Mouse (Mus musculus): ENCODE measurements around the gene Pde4dip. TPM values are rescaled to one million over a fixed set of nuclear protein-coding genes. Genes with fewer than 3 reads are reported as not detected.
A peak's percentile ranks its signal among the peaks of the same experiment; 100 is the strongest.

Gene Pde4dip
- polyA plus RNA-seq, 1 experiment from 2014 or later, result 22.8 TPM

- Histone ChIP-seq H3K36me3 (no peaks in the 10 kb centered on the region), H3K27me3 (ENCODE audit: low read depth, poor library complexity, severe bottlenecking) (no peaks in the 10 kb centered on the region), H3K27ac (peak overlapping the region; percentile 88), H3K9me3 (replicated peaks) (no peaks in the 10 kb centered on the region), H3K4me3 (peak overlapping the region; percentile 83), H3K4me1 (peaks cover 32% of the 10 kb centered on the region)
- DNase-seq (ENCODE audit: low spot score), result peak; percentile 37
- 10% methylated on average over 40 of the region's 40 CpGs for WGBS
These were observed 121.3 kb downstream of the Pde4dip start for GRCm38 (mm10) chr3:97767041-97767770.

GRCm38 (mm10) chr3:97766459-97766858 lies 122.0 kb downstream of the Pde4dip start:
- 66% methylated on average over 9 of the region's 9 CpGs for WGBS
- Histone ChIP-seq H3K36me3 (0 out of 2 replicates have a peak, but pooled peaks cover 4% of the 10 kb centered on the region), H3K4me1 (peaks cover 36% of the 10 kb centered on the region), H3K4me3 (peak overlapping the region; percentile 83), H3K27me3 (ENCODE audit: low read depth, poor library complexity, severe bottlenecking) (no peaks in the 10 kb centered on the region), H3K27ac (0 out of 2 replicates have a peak overlapping the region, but pooled peaks have one; percentile 6), H3K9me3 (replicated peaks) (no peaks in the 10 kb centered on the region)
- DNase-seq (ENCODE audit: low spot score), result peak; percentile 37

DNA sequence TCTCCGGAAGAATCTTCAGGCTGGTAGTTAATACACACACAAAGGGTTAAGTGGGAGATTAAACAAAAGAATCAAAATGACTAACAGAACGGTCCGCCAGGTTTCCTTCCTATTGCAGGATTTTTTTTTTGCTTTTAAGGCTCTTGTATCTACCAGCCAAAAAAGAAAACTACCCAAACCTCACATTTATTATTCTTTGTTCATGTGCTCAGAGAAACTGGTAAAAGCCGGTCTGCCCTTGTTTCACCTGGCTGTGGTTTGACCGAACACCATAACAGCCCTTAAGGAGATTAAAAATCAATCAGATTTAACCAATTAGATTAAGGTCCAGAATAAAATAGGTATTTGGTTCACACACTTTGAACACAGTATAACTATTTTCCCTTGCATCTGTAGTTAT lies 124.4 kb downstream of the Pde4dip start:
- no peaks in the 10 kb centered on the region for H3K9me3 ChIP-seq (replicated peaks)
- H3K4me1 ChIP-seq, result peaks cover 46% of the 10 kb centered on the region
- 0 out of 2 replicates have a peak, but pooled peaks cover 4% of the 10 kb centered on the region for H3K36me3 ChIP-seq
- 92% methylated on average over 5 of the region's 5 CpGs for WGBS
- no peak overlapping the region for H3K27ac ChIP-seq
- DNase-seq (ENCODE audit: low spot score), result no peak
- H3K4me3 ChIP-seq, result no peak overlapping the region
- H3K27me3 ChIP-seq (ENCODE audit: low read depth, poor library complexity, severe bottlenecking), result no peaks in the 10 kb centered on the region

GRCm38 (mm10) chr3:97761951-97762350 lies 126.6 kb downstream of the Pde4dip start:
- peaks cover 41% of the 10 kb centered on the region for H3K4me1 ChIP-seq
- H3K36me3 ChIP-seq, result peaks cover 18% of the 10 kb centered on the region
- H3K9me3 ChIP-seq (replicated peaks), result no peaks in the 10 kb centered on the region
- H3K27me3 ChIP-seq (ENCODE audit: low read depth, poor library complexity, severe bottlenecking), result no peaks in the 10 kb centered on the region
- 90% methylated on average over 6 of the region's 6 CpGs for WGBS
- no peak overlapping the region for H3K27ac ChIP-seq
- DNase-seq (ENCODE audit: low spot score), result no peak
- no peak overlapping the region for H3K4me3 ChIP-seq

GRCm38 (mm10) chr3:97761168-97761567 lies 127.3 kb downstream of the Pde4dip start:
- H3K36me3 ChIP-seq, result peaks cover 25% of the 10 kb centered on the region
- no peak for DNase-seq (ENCODE audit: low spot score)
- no peak overlapping the region for H3K4me3 ChIP-seq
- H3K9me3 ChIP-seq (replicated peaks), result no peaks in the 10 kb centered on the region
- no peak overlapping the region for H3K27ac ChIP-seq
- WGBS, result 93% methylated on average over 5 of the region's 5 CpGs
- H3K27me3 ChIP-seq (ENCODE audit: low read depth, poor library complexity, severe bottlenecking), result no peaks in the 10 kb centered on the region
- H3K4me1 ChIP-seq, result peaks cover 33% of the 10 kb centered on the region

DNA sequence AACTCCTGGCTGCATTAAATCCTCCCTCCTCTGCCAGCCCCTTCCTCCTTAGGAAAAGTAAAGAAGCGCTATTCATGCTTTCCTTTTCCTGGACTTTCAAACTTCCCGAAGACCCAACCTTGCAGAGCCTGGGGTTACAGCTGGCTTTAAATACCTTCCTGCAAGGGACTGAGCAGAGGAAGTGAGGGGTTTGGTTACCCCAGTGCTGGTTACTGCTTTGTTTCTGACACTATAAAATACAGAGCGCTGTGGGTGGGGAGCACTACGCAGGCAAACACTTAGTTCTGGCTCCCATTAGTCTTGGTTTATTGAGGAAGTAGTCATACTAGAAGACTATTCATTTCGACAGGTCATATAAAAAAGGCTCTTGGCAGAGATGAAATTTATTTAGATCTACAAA lies 128.7 kb downstream of the Pde4dip start:
- H3K4me1 ChIP-seq, result peaks cover 24% of the 10 kb centered on the region
- 61% methylated on average over 5 of the region's 5 CpGs for WGBS
- H3K36me3 ChIP-seq, result peaks cover 39% of the 10 kb centered on the region
- H3K4me3 ChIP-seq, result no peak overlapping the region
- DNase-seq (ENCODE audit: low spot score), result no peak
- peak overlapping the region; percentile 46; the same call in 1 of the 2 replicates for H3K27ac ChIP-seq
- no peaks in the 10 kb centered on the region for H3K27me3 ChIP-seq (ENCODE audit: low read depth, poor library complexity, severe bottlenecking)
- no peaks in the 10 kb centered on the region for H3K9me3 ChIP-seq (replicated peaks)

- Histone ChIP-seq H3K36me3 (peaks cover 62% of the 10 kb centered on the region), H3K27me3 (ENCODE audit: low read depth, poor library complexity, severe bottlenecking) (no peaks in the 10 kb centered on the region), H3K4me1 (peaks cover 18% of the 10 kb centered on the region), H3K4me3 (no peak overlapping the region), H3K9me3 (replicated peaks) (no peaks in the 10 kb centered on the region), H3K27ac (no peak overlapping the region)
- WGBS, result 95% methylated on average over 10 of the region's 10 CpGs
- DNase-seq (ENCODE audit: low spot score), result no peak
These were observed 131.0 kb downstream of the Pde4dip start for GRCm38 (mm10) chr3:97757501-97757900.

- Histone ChIP-seq H3K36me3 (peaks cover 68% of the 10 kb centered on the region), H3K4me3 (no peak overlapping the region)
- WGBS, result 92% methylated on average over 20 of the region's 20 CpGs
These were observed 132.0 kb downstream of the Pde4dip start for GRCm38 (mm10) chr3:97756283-97757074.

DNA sequence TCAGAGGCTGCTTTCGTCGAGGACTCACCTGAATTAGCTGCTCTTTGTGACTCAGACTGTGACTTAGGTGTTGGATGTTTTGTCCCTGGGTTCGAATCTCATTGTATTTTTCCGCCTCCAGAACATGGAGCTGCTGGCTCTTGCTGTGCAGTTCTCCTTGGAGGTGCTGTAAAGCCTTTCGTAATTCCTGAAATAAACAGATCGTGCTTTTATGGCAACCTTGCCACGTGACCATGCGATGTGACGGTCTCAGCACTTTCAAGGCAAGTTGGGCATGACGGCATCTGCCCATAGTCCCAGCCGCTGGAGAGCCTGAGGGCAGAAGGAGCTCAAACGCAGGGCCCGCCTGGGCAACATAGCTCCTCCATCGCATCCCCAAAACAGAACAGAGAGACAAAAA lies 133.1 kb downstream of the Pde4dip start:
- WGBS, result 92% methylated on average over 14 of the region's 14 CpGs
- H3K36me3 ChIP-seq, result peaks cover 79% of the 10 kb centered on the region
- DNase-seq (ENCODE audit: low spot score), result no peak

More at GRCm38 (mm10) chr3:97756283-97757074, 132.0 kb downstream of the Pde4dip start:
- Histone ChIP-seq H3K9me3 (replicated peaks) (no peaks in the 10 kb centered on the region), H3K27me3 (ENCODE audit: low read depth, poor library complexity, severe bottlenecking) (no peaks in the 10 kb centered on the region), H3K4me1 (peaks cover 14% of the 10 kb centered on the region), H3K27ac (no peak overlapping the region)
- DNase-seq (ENCODE audit: low spot score), result no peak

GRCm38 (mm10) chr3:97752901-97753300 lies 135.6 kb downstream of the Pde4dip start:
- Histone ChIP-seq H3K9me3 (replicated peaks) (no peaks in the 10 kb centered on the region), H3K36me3 (peaks cover 98% of the 10 kb centered on the region)
- WGBS, result 79% methylated on average over 3 of the region's 3 CpGs

More for the DNA sequence above, 133.1 kb downstream of the Pde4dip start:
- Histone ChIP-seq H3K27me3 (ENCODE audit: low read depth, poor library complexity, severe bottlenecking) (no peaks in the 10 kb centered on the region), H3K9me3 (replicated peaks) (no peaks in the 10 kb centered on the region), H3K4me3 (no peak overlapping the region), H3K27ac (no peak overlapping the region), H3K4me1 (peaks cover 14% of the 10 kb centered on the region)

GRCm38 (mm10) chr3:97751566-97751965 lies 136.9 kb downstream of the Pde4dip start:
- Histone ChIP-seq H3K9me3 (replicated peaks) (no peaks in the 10 kb centered on the region), H3K27ac (no peak overlapping the region), H3K4me3 (no peak overlapping the region), H3K27me3 (ENCODE audit: low read depth, poor library complexity, severe bottlenecking) (no peaks in the 10 kb centered on the region), H3K36me3 (peaks cover 98% of the 10 kb centered on the region), H3K4me1 (no peaks in the 10 kb centered on the region)
- no peak for DNase-seq (ENCODE audit: low spot score)
- 93% methylated on average over 21 of the region's 21 CpGs for WGBS

More at GRCm38 (mm10) chr3:97752901-97753300, 135.6 kb downstream of the Pde4dip start:
- H3K27me3 ChIP-seq (ENCODE audit: low read depth, poor library complexity, severe bottlenecking), result no peaks in the 10 kb centered on the region
- no peaks in the 10 kb centered on the region for H3K4me1 ChIP-seq
- H3K27ac ChIP-seq, result no peak overlapping the region
- DNase-seq (ENCODE audit: low spot score), result no peak
- no peak overlapping the region for H3K4me3 ChIP-seq

DNA sequence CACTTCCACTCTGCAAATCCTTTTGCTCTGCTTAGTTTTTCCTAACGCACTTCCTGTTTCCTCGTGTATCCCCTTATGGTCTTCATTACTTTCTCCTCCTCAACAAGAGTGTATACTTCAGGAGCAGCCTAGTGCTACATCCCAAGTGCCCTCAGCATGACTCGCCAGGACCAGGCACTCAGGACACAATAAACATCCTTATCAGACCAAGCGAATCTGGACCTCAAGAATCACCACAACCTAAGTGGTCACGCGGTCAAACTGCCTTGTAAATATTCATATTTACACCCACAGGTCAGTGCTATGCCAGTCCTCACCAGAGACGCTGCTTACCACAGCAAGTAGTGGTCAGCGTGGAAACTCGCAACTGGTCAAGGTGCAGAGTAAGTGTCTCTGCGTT lies 139.7 kb downstream of the Pde4dip start:
- H3K27ac ChIP-seq, result no peak overlapping the region
- 89% methylated on average over 10 of the region's 10 CpGs for WGBS
- no peaks in the 10 kb centered on the region for H3K9me3 ChIP-seq (replicated peaks)
- H3K4me3 ChIP-seq, result no peak overlapping the region
- H3K4me1 ChIP-seq, result no peaks in the 10 kb centered on the region
- peaks cover 98% of the 10 kb centered on the region for H3K36me3 ChIP-seq
- no peak for DNase-seq (ENCODE audit: low spot score)
- H3K27me3 ChIP-seq (ENCODE audit: low read depth, poor library complexity, severe bottlenecking), result no peaks in the 10 kb centered on the region

GRCm38 (mm10) chr3:97742841-97743240 lies 145.7 kb downstream of the Pde4dip start:
- no peaks in the 10 kb centered on the region for H3K4me1 ChIP-seq
- peaks cover 91% of the 10 kb centered on the region for H3K36me3 ChIP-seq
- H3K27ac ChIP-seq, result no peak overlapping the region
- H3K4me3 ChIP-seq, result no peak overlapping the region
- 93% methylated on average over 8 of the region's 8 CpGs for WGBS
- H3K27me3 ChIP-seq (ENCODE audit: low read depth, poor library complexity, severe bottlenecking), result no peaks in the 10 kb centered on the region
- no peak for DNase-seq (ENCODE audit: low spot score)
- H3K9me3 ChIP-seq (replicated peaks), result no peaks in the 10 kb centered on the region
